Mouse (Mus musculus): ENCODE results near the gene Ppp1r9a. TPM values are rescaled to one million over a fixed set of nuclear protein-coding genes. Genes with fewer than 3 reads are reported as not detected.

The Ppp1r9a gene
- polyA plus RNA-seq, 1 experiment from 2014 or later = 37.4 TPM

GRCm38 (mm10) chr6:5151171-5151570 is 248.5 kb downstream of the Ppp1r9a start:
- Histone ChIP-seq H3K9me3 (replicated peaks; ENCODE audit: control insufficient read depth, low read length, poor library complexity, severe bottlenecking) (no peaks in the 10 kb centered on the region), H3K27me3 (ENCODE audit: control insufficient read depth, insufficient read depth, low read depth, low read length) (no peaks in the 10 kb centered on the region), H3K9ac (ENCODE audit: low read depth, low read length) (no peak overlapping the region), H3K27ac (ENCODE audit: low read length) (no peak overlapping the region), H3K4me1 (ENCODE audit: control insufficient read depth, insufficient read depth, low read length) (no peaks in the 10 kb centered on the region; the same call in 1 of the 2 replicates), H3K36me3 (ENCODE audit: control insufficient read depth, insufficient read depth, low read length) (peaks cover 11% of the 10 kb centered on the region; the same call in 1 of the 2 replicates), H3K4me2 (ENCODE audit: low read length) (no peak overlapping the region), H3K4me3 (ENCODE audit: low read depth, low read length) (no peak overlapping the region)
- no peak for ATAC-seq
- 50% methylated on average over 4 of the region's 4 CpGs for WGBS

- H3K27ac ChIP-seq (ENCODE audit: low read length) = no peak overlapping the region
- no peaks in the 10 kb centered on the region for H3K27me3 ChIP-seq (ENCODE audit: control insufficient read depth, insufficient read depth, low read depth, low read length)
- H3K4me3 ChIP-seq (ENCODE audit: low read depth, low read length) = no peak overlapping the region
- WGBS = 97% methylated on average over 2 of the region's 2 CpGs
- H3K36me3 ChIP-seq (ENCODE audit: control insufficient read depth, insufficient read depth, low read length) = peaks cover 11% of the 10 kb centered on the region; the same call in 1 of the 2 replicates
- no peaks in the 10 kb centered on the region; the same call in 1 of the 2 replicates for H3K4me1 ChIP-seq (ENCODE audit: control insufficient read depth, insufficient read depth, low read length)
- H3K9me3 ChIP-seq (replicated peaks; ENCODE audit: control insufficient read depth, low read length, poor library complexity, severe bottlenecking) = no peaks in the 10 kb centered on the region
- H3K4me2 ChIP-seq (ENCODE audit: low read length) = no peak overlapping the region
- no peak overlapping the region for H3K9ac ChIP-seq (ENCODE audit: low read depth, low read length)
- no peak for ATAC-seq
Measured at GRCm38 (mm10) chr6:5152185-5152584, 249.5 kb downstream of the Ppp1r9a start.

GRCm38 (mm10) chr6:5154786-5155185 is 252.1 kb downstream of the Ppp1r9a start:
- H3K9me3 ChIP-seq (replicated peaks; ENCODE audit: control insufficient read depth, low read length, poor library complexity, severe bottlenecking) = no peaks in the 10 kb centered on the region
- no peak for ATAC-seq
- H3K4me1 ChIP-seq (ENCODE audit: control insufficient read depth, insufficient read depth, low read length) = no peaks in the 10 kb centered on the region
- H3K36me3 ChIP-seq (ENCODE audit: control insufficient read depth, insufficient read depth, low read length) = peaks cover 11% of the 10 kb centered on the region; the same call in 1 of the 2 replicates
- WGBS = 95% methylated on average over 6 of the region's 6 CpGs
- no peak overlapping the region for H3K4me3 ChIP-seq (ENCODE audit: low read depth, low read length)
- H3K27ac ChIP-seq (ENCODE audit: low read length) = no peak overlapping the region
- no peak overlapping the region for H3K4me2 ChIP-seq (ENCODE audit: low read length)
- no peak overlapping the region for H3K9ac ChIP-seq (ENCODE audit: low read depth, low read length)
- no peaks in the 10 kb centered on the region for H3K27me3 ChIP-seq (ENCODE audit: control insufficient read depth, insufficient read depth, low read depth, low read length)

- no peak overlapping the region for H3K4me2 ChIP-seq (ENCODE audit: low read length)
- no peaks in the 10 kb centered on the region for H3K9me3 ChIP-seq (replicated peaks; ENCODE audit: control insufficient read depth, low read length, poor library complexity, severe bottlenecking)
- ATAC-seq = no peak
- 81% methylated on average over 1 of the region's 1 CpGs for WGBS
- H3K4me1 ChIP-seq (ENCODE audit: control insufficient read depth, insufficient read depth, low read length) = no peaks in the 10 kb centered on the region
- H3K36me3 ChIP-seq (ENCODE audit: control insufficient read depth, insufficient read depth, low read length) = peaks cover 16% of the 10 kb centered on the region; the same call in 1 of the 2 replicates
- no peak overlapping the region for H3K27ac ChIP-seq (ENCODE audit: low read length)
- no peak overlapping the region for H3K4me3 ChIP-seq (ENCODE audit: low read depth, low read length)
- no peak overlapping the region for H3K9ac ChIP-seq (ENCODE audit: low read depth, low read length)
- H3K27me3 ChIP-seq (ENCODE audit: control insufficient read depth, insufficient read depth, low read depth, low read length) = no peaks in the 10 kb centered on the region
Measured at GRCm38 (mm10) chr6:5155313-5155927, 252.7 kb downstream of the Ppp1r9a start.

GRCm38 (mm10) chr6:5156541-5157425 is 254.1 kb downstream of the Ppp1r9a start:
- Histone ChIP-seq H3K36me3 (ENCODE audit: control insufficient read depth, insufficient read depth, low read length) (peaks cover 20% of the 10 kb centered on the region), H3K27ac (ENCODE audit: low read length) (no peak overlapping the region), H3K27me3 (ENCODE audit: control insufficient read depth, insufficient read depth, low read depth, low read length) (no peaks in the 10 kb centered on the region), H3K4me3 (ENCODE audit: low read depth, low read length) (no peak overlapping the region), H3K4me2 (ENCODE audit: low read length) (no peak overlapping the region), H3K4me1 (ENCODE audit: control insufficient read depth, insufficient read depth, low read length) (no peaks in the 10 kb centered on the region), H3K9me3 (replicated peaks; ENCODE audit: control insufficient read depth, low read length, poor library complexity, severe bottlenecking) (no peaks in the 10 kb centered on the region), H3K9ac (ENCODE audit: low read depth, low read length) (no peak overlapping the region)
- 78% methylated on average over 6 of the region's 6 CpGs for WGBS
- no peak for ATAC-seq

GRCm38 (mm10) chr6:5159385-5159791 is 256.7 kb downstream of the Ppp1r9a start:
- Histone ChIP-seq H3K9me3 (replicated peaks; ENCODE audit: control insufficient read depth, low read length, poor library complexity, severe bottlenecking) (no peaks in the 10 kb centered on the region), H3K27me3 (ENCODE audit: control insufficient read depth, insufficient read depth, low read depth, low read length) (no peaks in the 10 kb centered on the region), H3K4me1 (ENCODE audit: control insufficient read depth, insufficient read depth, low read length) (no peaks in the 10 kb centered on the region), H3K4me2 (ENCODE audit: low read length) (no peak overlapping the region), H3K4me3 (ENCODE audit: low read depth, low read length) (no peak overlapping the region), H3K27ac (ENCODE audit: low read length) (no peak overlapping the region), H3K36me3 (ENCODE audit: control insufficient read depth, insufficient read depth, low read length) (peaks cover 19% of the 10 kb centered on the region), H3K9ac (ENCODE audit: low read depth, low read length) (no peak overlapping the region)
- no peak for ATAC-seq
- WGBS = 83% methylated on average over 7 of the region's 7 CpGs

GRCm38 (mm10) chr6:5162052-5162451 is 259.3 kb downstream of the Ppp1r9a start:
- Histone ChIP-seq H3K4me2 (ENCODE audit: low read length) (no peak overlapping the region), H3K9ac (ENCODE audit: low read depth, low read length) (no peak overlapping the region), H3K4me1 (ENCODE audit: control insufficient read depth, insufficient read depth, low read length) (no peaks in the 10 kb centered on the region), H3K27me3 (ENCODE audit: control insufficient read depth, insufficient read depth, low read depth, low read length) (no peaks in the 10 kb centered on the region), H3K9me3 (replicated peaks; ENCODE audit: control insufficient read depth, low read length, poor library complexity, severe bottlenecking) (no peaks in the 10 kb centered on the region), H3K36me3 (ENCODE audit: control insufficient read depth, insufficient read depth, low read length) (peaks cover 11% of the 10 kb centered on the region; the same call in 1 of the 2 replicates), H3K4me3 (ENCODE audit: low read depth, low read length) (no peak overlapping the region), H3K27ac (ENCODE audit: low read length) (no peak overlapping the region)
- 96% methylated on average over 6 of the region's 6 CpGs for WGBS
- no peak for ATAC-seq

GRCm38 (mm10) chr6:5163507-5164144 is 260.9 kb downstream of the Ppp1r9a start:
- no peak for ATAC-seq
- Histone ChIP-seq H3K27me3 (ENCODE audit: control insufficient read depth, insufficient read depth, low read depth, low read length) (no peaks in the 10 kb centered on the region), H3K9me3 (replicated peaks; ENCODE audit: control insufficient read depth, low read length, poor library complexity, severe bottlenecking) (no peaks in the 10 kb centered on the region), H3K36me3 (ENCODE audit: control insufficient read depth, insufficient read depth, low read length) (peaks cover 11% of the 10 kb centered on the region; the same call in 1 of the 2 replicates), H3K4me1 (ENCODE audit: control insufficient read depth, insufficient read depth, low read length) (no peaks in the 10 kb centered on the region), H3K4me3 (ENCODE audit: low read depth, low read length) (no peak overlapping the region), H3K9ac (ENCODE audit: low read depth, low read length) (no peak overlapping the region), H3K27ac (ENCODE audit: low read length) (no peak overlapping the region), H3K4me2 (ENCODE audit: low read length) (no peak overlapping the region)
- WGBS = 97% methylated on average over 14 of the region's 14 CpGs

Measured in midbrain, embryonic 16.5 days (tissue).